Mouse (Mus musculus): Measurements from ENCODE around the gene Apbb1. TPM values are rescaled to one million over a fixed set of nuclear protein-coding genes. Genes with fewer than 3 reads are reported as not detected.
A peak's percentile ranks its signal among the peaks of the same experiment; 100 is the strongest.

Apbb1 gene
- total RNA-seq (2014; rRNA removed) (512 and 570 TPM in 2 replicates), polyA plus RNA-seq (2015; fragmentation: Nextera tagmentation; extraction: Ambion mirVana) (306 and 307 TPM in 2 replicates)

DNA sequence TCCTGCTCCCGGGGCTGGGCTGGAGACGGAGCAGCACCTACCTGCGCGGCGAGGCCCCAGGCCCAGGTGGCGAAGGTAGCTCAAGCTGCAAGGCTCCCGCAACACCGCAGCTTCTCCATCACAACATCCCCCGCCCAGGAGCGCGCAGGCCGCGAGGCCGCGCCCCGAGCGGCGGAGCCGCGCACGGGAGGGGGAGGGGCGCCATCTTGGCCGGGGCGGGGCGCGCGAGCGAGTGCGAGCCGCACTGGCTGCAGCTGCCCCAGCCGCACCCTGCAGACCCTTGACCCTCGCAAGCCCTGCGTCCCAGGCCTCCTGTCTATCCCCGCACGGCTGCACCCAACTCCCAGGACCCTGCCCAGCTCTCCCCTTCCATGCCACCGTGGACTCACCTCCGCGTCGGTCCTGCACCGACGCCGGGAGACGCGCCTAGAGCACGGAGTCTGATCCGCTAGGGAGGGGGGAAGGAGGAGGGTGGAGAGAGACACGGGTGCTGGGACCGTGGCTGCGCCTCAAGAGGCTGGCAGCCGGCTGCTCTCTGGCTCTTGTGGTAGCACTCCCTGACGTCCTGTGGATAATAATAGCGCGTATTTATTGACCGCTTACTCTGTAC, at the start of gene Apbb1:
Apbb1 (minus strand) TSS at position 560 of the 610 bp plus-strand sequence.
- H3K4me2 ChIP-seq (ENCODE audit: low read depth, low read length), result peak within 1 kb of the TSS; percentile 73
- peak within 1 kb of the TSS; percentile 91 for H3K9ac ChIP-seq (replicated peaks; ENCODE audit: low read length)
- WGBS, result under 1% methylated on average over 30 of the region's 54 CpGs
- H3K36me3 ChIP-seq (ENCODE audit: insufficient read depth, low read length), result no peaks in the 10 kb centered on the region
- peaks cover 13% of the 10 kb centered on the region for H3K4me1 ChIP-seq (ENCODE audit: insufficient read depth, low read length)
- H3K9me3 ChIP-seq (ENCODE audit: low read length), result no peaks in the 10 kb centered on the region
- peak; percentile 92 for DNase-seq (ENCODE audit: low spot score)
- TF ChIP-seq CTCF (IDR thresholded peaks at IDR 0.05; ENCODE audit: low read depth), result peak; percentile 25; the same call in 1 of the 2 replicates
- H3K27me3 ChIP-seq (ENCODE audit: insufficient read depth, low read length), result no peaks in the 10 kb centered on the region
- peak; percentile 95 for ATAC-seq
- H3K27ac ChIP-seq, result peak within 1 kb of the TSS; percentile 98
- H3K4me3 ChIP-seq (ENCODE audit: low read length), result peak within 1 kb of the TSS; percentile 90

- Histone ChIP-seq H3K36me3 (ENCODE audit: insufficient read depth, low read length) (peaks cover 18% of the 10 kb centered on the region; the same call in 1 of the 2 replicates), H3K4me3 (ENCODE audit: low read length) (no peak overlapping the region), H3K9ac (replicated peaks; ENCODE audit: low read length) (no peak overlapping the region), H3K27me3 (ENCODE audit: insufficient read depth, low read length) (no peaks in the 10 kb centered on the region), H3K27ac (peak overlapping the region; percentile 56), H3K4me1 (ENCODE audit: insufficient read depth, low read length) (peaks cover 22% of the 10 kb centered on the region), H3K4me2 (ENCODE audit: low read depth, low read length) (no peak overlapping the region), H3K9me3 (ENCODE audit: low read length) (no peaks in the 10 kb centered on the region)
- ATAC-seq (peak; percentile 44), DNase-seq (ENCODE audit: low spot score) (peak; percentile 84)
- WGBS, result 21% methylated on average over 3 of the region's 3 CpGs
- no peak for TF ChIP-seq CTCF (IDR thresholded peaks at IDR 0.05; ENCODE audit: low read depth)
Observed at GRCm38 (mm10) chr7:105628633-105629032, 47.2 kb upstream of the Apbb1 start.

DNA sequence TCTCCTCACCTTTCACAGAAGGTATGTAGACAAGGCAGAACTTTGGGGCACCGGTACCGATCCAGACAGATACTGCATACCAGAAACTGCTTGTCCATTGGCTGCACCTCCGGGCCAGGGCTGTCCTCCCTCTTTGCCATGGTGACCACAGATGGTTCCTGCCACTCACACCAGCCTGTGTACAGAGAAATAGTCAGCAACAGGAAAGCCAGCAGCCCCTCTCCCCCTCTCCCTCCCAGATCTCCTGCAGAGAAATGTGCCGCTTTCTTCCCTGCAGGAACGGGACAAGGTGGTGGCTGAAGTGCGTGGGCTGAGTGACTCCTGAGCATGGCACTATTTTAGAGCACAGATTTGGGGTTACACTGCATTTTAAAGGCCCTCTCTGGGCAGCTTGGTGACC, 43.9 kb upstream of the Apbb1 start:
- TF ChIP-seq CTCF (IDR thresholded peaks at IDR 0.05; ENCODE audit: low read depth), result no peak

GRCm38 (mm10) chr7:105621646-105622292, 40.3 kb upstream of the Apbb1 start:
- Histone ChIP-seq H3K9ac (replicated peaks; ENCODE audit: low read length) (no peak overlapping the region), H3K36me3 (ENCODE audit: insufficient read depth, low read length) (peaks cover 81% of the 10 kb centered on the region), H3K4me3 (ENCODE audit: low read length) (no peak overlapping the region), H3K4me2 (ENCODE audit: low read depth, low read length) (no peak overlapping the region), H3K27ac (no peak overlapping the region), H3K4me1 (ENCODE audit: insufficient read depth, low read length) (no peaks in the 10 kb centered on the region), H3K9me3 (ENCODE audit: low read length) (no peaks in the 10 kb centered on the region), H3K27me3 (ENCODE audit: insufficient read depth, low read length) (no peaks in the 10 kb centered on the region)
- DNase-seq (ENCODE audit: low spot score) (no peak), ATAC-seq (no peak)
- WGBS, result 83% methylated on average over 8 of the region's 8 CpGs
- no peak for TF ChIP-seq CTCF (IDR thresholded peaks at IDR 0.05; ENCODE audit: low read depth)

More for the DNA sequence above, 43.9 kb upstream of the Apbb1 start:
- WGBS, result 64% methylated on average over 6 of the region's 6 CpGs
- Histone ChIP-seq H3K4me3 (ENCODE audit: low read length) (no peak overlapping the region), H3K9me3 (ENCODE audit: low read length) (no peaks in the 10 kb centered on the region), H3K4me2 (ENCODE audit: low read depth, low read length) (no peak overlapping the region), H3K27me3 (ENCODE audit: insufficient read depth, low read length) (no peaks in the 10 kb centered on the region), H3K4me1 (ENCODE audit: insufficient read depth, low read length) (peaks cover 6% of the 10 kb centered on the region; the same call in 1 of the 2 replicates), H3K36me3 (ENCODE audit: insufficient read depth, low read length) (peaks cover 45% of the 10 kb centered on the region), H3K9ac (replicated peaks; ENCODE audit: low read length) (no peak overlapping the region), H3K27ac (no peak overlapping the region)
- DNase-seq (ENCODE audit: low spot score) (no peak), ATAC-seq (no peak)

GRCm38 (mm10) chr7:105621053-105621452, 39.6 kb upstream of the Apbb1 start:
- H3K9me3 ChIP-seq (ENCODE audit: low read length), result no peaks in the 10 kb centered on the region
- no peak for DNase-seq (ENCODE audit: low spot score)
- peaks cover 89% of the 10 kb centered on the region for H3K36me3 ChIP-seq (ENCODE audit: insufficient read depth, low read length)
- H3K27ac ChIP-seq, result no peak overlapping the region
- H3K9ac ChIP-seq (replicated peaks; ENCODE audit: low read length), result no peak overlapping the region
- no peak overlapping the region for H3K4me3 ChIP-seq (ENCODE audit: low read length)
- H3K4me1 ChIP-seq (ENCODE audit: insufficient read depth, low read length), result no peaks in the 10 kb centered on the region
- no peak for TF ChIP-seq CTCF (IDR thresholded peaks at IDR 0.05; ENCODE audit: low read depth)
- no peak overlapping the region for H3K4me2 ChIP-seq (ENCODE audit: low read depth, low read length)
- 65% methylated on average over 4 of the region's 4 CpGs for WGBS
- no peaks in the 10 kb centered on the region for H3K27me3 ChIP-seq (ENCODE audit: insufficient read depth, low read length)
- ATAC-seq, result no peak

GRCm38 (mm10) chr7:105619701-105620100, 38.2 kb upstream of the Apbb1 start:
- H3K9ac ChIP-seq (replicated peaks; ENCODE audit: low read length), result no peak overlapping the region
- H3K9me3 ChIP-seq (ENCODE audit: low read length), result no peaks in the 10 kb centered on the region
- no peaks in the 10 kb centered on the region for H3K27me3 ChIP-seq (ENCODE audit: insufficient read depth, low read length)
- H3K27ac ChIP-seq, result no peak overlapping the region
- no peaks in the 10 kb centered on the region for H3K4me1 ChIP-seq (ENCODE audit: insufficient read depth, low read length)
- H3K4me3 ChIP-seq (ENCODE audit: low read length), result no peak overlapping the region
- ATAC-seq (no peak), DNase-seq (ENCODE audit: low spot score) (no peak)
- H3K36me3 ChIP-seq (ENCODE audit: insufficient read depth, low read length), result peaks cover 94% of the 10 kb centered on the region
- TF ChIP-seq CTCF (IDR thresholded peaks at IDR 0.05; ENCODE audit: low read depth), result no peak
- H3K4me2 ChIP-seq (ENCODE audit: low read depth, low read length), result no peak overlapping the region
- WGBS, result 80% methylated on average over 3 of the region's 3 CpGs

- TF ChIP-seq CTCF (IDR thresholded peaks at IDR 0.05; ENCODE audit: low read depth), result no peak
- Histone ChIP-seq H3K27ac (no peak overlapping the region), H3K36me3 (ENCODE audit: insufficient read depth, low read length) (peaks cover 96% of the 10 kb centered on the region), H3K9me3 (ENCODE audit: low read length) (no peaks in the 10 kb centered on the region), H3K27me3 (ENCODE audit: insufficient read depth, low read length) (no peaks in the 10 kb centered on the region), H3K4me1 (ENCODE audit: insufficient read depth, low read length) (no peaks in the 10 kb centered on the region), H3K4me3 (ENCODE audit: low read length) (no peak overlapping the region), H3K9ac (replicated peaks; ENCODE audit: low read length) (no peak overlapping the region), H3K4me2 (ENCODE audit: low read depth, low read length) (no peak overlapping the region)
- WGBS, result 94% methylated on average over 22 of the region's 22 CpGs
- DNase-seq (ENCODE audit: low spot score) (no peak), ATAC-seq (no peak)
Observed at GRCm38 (mm10) chr7:105617810-105618209, 36.4 kb upstream of the Apbb1 start.

All from hindbrain, postnatal 0 days (tissue).